Mouse (Mus musculus): ENCODE measurements around the gene Wfdc6b. TPM values are rescaled to one million over a fixed set of nuclear protein-coding genes. Genes with fewer than 3 reads are reported as not detected.

Wfdc6b gene
- polyA plus RNA-seq, 1 experiment from 2014 or later, result not detected

- Histone ChIP-seq H3K4me3 (ENCODE audit: low read depth, low read length) (no peak overlapping the region), H3K27me3 (ENCODE audit: control insufficient read depth, insufficient read depth, low read length) (no peaks in the 10 kb centered on the region), H3K9me3 (ENCODE audit: control insufficient read depth, low read length) (no peaks in the 10 kb centered on the region), H3K27ac (replicated peaks) (no peak overlapping the region), H3K4me1 (replicated peaks; ENCODE audit: control insufficient read depth, insufficient read depth) (no peaks in the 10 kb centered on the region), H3K36me3 (ENCODE audit: control insufficient read depth, insufficient read depth, low read length) (no peaks in the 10 kb centered on the region), H3K9ac (ENCODE audit: low read length) (no peak overlapping the region), H3K4me2 (replicated peaks; ENCODE audit: low read depth) (no peak overlapping the region)
- ATAC-seq (ENCODE audit: low FRiP score, low TSS enrichment), result no peak
- no peak for TF ChIP-seq EP300 (optimal IDR thresholded peaks at IDR 0.05)
- 70% methylated on average over 13 of the region's 13 CpGs for WGBS
- DNase-seq (ENCODE audit: low spot score), result no peak
These were observed 28.8 kb downstream of the Wfdc6b start for GRCm38 (mm10) chr2:164641881-164642673.

GRCm38 (mm10) chr2:164655858-164656257 is 42.5 kb downstream of the Wfdc6b start, which contains the start of gene Wfdc10:
Gene Wfdc10 (plus strand): TSS chr2:164656046.
- DNase-seq (ENCODE audit: low spot score) (peak; percentile 60), ATAC-seq (ENCODE audit: low FRiP score, low TSS enrichment) (no peak)
- Histone ChIP-seq H3K36me3 (ENCODE audit: control insufficient read depth, insufficient read depth, low read length) (no peaks in the 10 kb centered on the region), H3K4me1 (replicated peaks; ENCODE audit: control insufficient read depth, insufficient read depth) (no peaks in the 10 kb centered on the region), H3K9me3 (ENCODE audit: control insufficient read depth, low read length) (no peaks in the 10 kb centered on the region), H3K4me3 (ENCODE audit: low read depth, low read length) (no peak within 1 kb of the TSS), H3K27me3 (ENCODE audit: control insufficient read depth, insufficient read depth, low read length) (no peaks in the 10 kb centered on the region), H3K9ac (ENCODE audit: low read length) (no peak within 1 kb of the TSS), H3K4me2 (replicated peaks; ENCODE audit: low read depth) (no peak within 1 kb of the TSS), H3K27ac (replicated peaks) (no peak within 1 kb of the TSS)
- TF ChIP-seq CTCF (IDR thresholded peaks at IDR 0.05; ENCODE audit: low read depth) (peak; percentile 88), EP300 (optimal IDR thresholded peaks at IDR 0.05) (no peak)
- 13% methylated on average over 11 of the region's 11 CpGs for WGBS

- Histone ChIP-seq H3K9me3 (ENCODE audit: control insufficient read depth, low read length) (no peaks in the 10 kb centered on the region), H3K4me2 (replicated peaks; ENCODE audit: low read depth) (no peak within 1 kb of the TSS), H3K27ac (replicated peaks) (no peak within 1 kb of the TSS), H3K4me3 (ENCODE audit: low read depth, low read length) (no peak within 1 kb of the TSS), H3K27me3 (ENCODE audit: control insufficient read depth, insufficient read depth, low read length) (no peaks in the 10 kb centered on the region), H3K4me1 (replicated peaks; ENCODE audit: control insufficient read depth, insufficient read depth) (no peaks in the 10 kb centered on the region), H3K9ac (ENCODE audit: low read length) (no peak within 1 kb of the TSS), H3K36me3 (ENCODE audit: control insufficient read depth, insufficient read depth, low read length) (no peaks in the 10 kb centered on the region)
- DNase-seq (ENCODE audit: low spot score) (no peak), ATAC-seq (ENCODE audit: low FRiP score, low TSS enrichment) (no peak)
- TF ChIP-seq EP300 (optimal IDR thresholded peaks at IDR 0.05) (no peak), CTCF (IDR thresholded peaks at IDR 0.05; ENCODE audit: low read depth) (no peak)
- WGBS, result 82% methylated on average over 9 of the region's 9 CpGs
These were observed 43.2 kb downstream of the Wfdc6b start, which contains the start of gene Wfdc9 for GRCm38 (mm10) chr2:164656483-164656882. Gene Wfdc9 (minus strand): TSS chr2:164656583.

GRCm38 (mm10) chr2:164664851-164665250 is 51.5 kb downstream of the Wfdc6b start:
- Histone ChIP-seq H3K27me3 (ENCODE audit: control insufficient read depth, insufficient read depth, low read length) (no peaks in the 10 kb centered on the region), H3K4me1 (replicated peaks; ENCODE audit: control insufficient read depth, insufficient read depth) (no peaks in the 10 kb centered on the region), H3K9me3 (ENCODE audit: control insufficient read depth, low read length) (no peaks in the 10 kb centered on the region), H3K9ac (ENCODE audit: low read length) (no peak overlapping the region), H3K27ac (replicated peaks) (no peak overlapping the region), H3K4me3 (ENCODE audit: low read depth, low read length) (no peak overlapping the region), H3K4me2 (replicated peaks; ENCODE audit: low read depth) (no peak overlapping the region), H3K36me3 (ENCODE audit: control insufficient read depth, insufficient read depth, low read length) (no peaks in the 10 kb centered on the region)
- 89% methylated on average over 7 of the region's 7 CpGs for WGBS
- DNase-seq (ENCODE audit: low spot score) (no peak), ATAC-seq (ENCODE audit: low FRiP score, low TSS enrichment) (no peak)
- TF ChIP-seq CTCF (IDR thresholded peaks at IDR 0.05; ENCODE audit: low read depth), result no peak
- TF ChIP-seq EP300 (optimal IDR thresholded peaks at IDR 0.05), result no peak

Other genes with a start within 250 kb of the Wfdc6b start
- gene Slpi, start 224.4 kb upstream of the Wfdc6b start, polyA plus RNA-seq (2015; fragmentation: Nextera tagmentation; extraction: Ambion mirVana), result 4,305 and 4,348 TPM in 2 replicates
- gene Rbpjl, start 210.4 kb upstream of the Wfdc6b start, polyA plus RNA-seq (2015; fragmentation: Nextera tagmentation; extraction: Ambion mirVana), result 0.32 and 0.36 TPM in 2 replicates
- gene Matn4, start 208.4 kb upstream of the Wfdc6b start, polyA plus RNA-seq (2015; fragmentation: Nextera tagmentation; extraction: Ambion mirVana), result 2.0 and 3.1 TPM in 2 replicates
- gene Sdc4, start 169.6 kb upstream of the Wfdc6b start, polyA plus RNA-seq (2015; fragmentation: Nextera tagmentation; extraction: Ambion mirVana), result 133 and 143 TPM in 2 replicates
- 46.9 and 48.6 TPM in 2 replicates for gene Sys1, start 156.6 kb upstream of the Wfdc6b start, polyA plus RNA-seq (2015; fragmentation: Nextera tagmentation; extraction: Ambion mirVana)
- 26.9 and 28.1 TPM in 2 replicates for gene Gm20458, start 152.6 kb upstream of the Wfdc6b start, polyA plus RNA-seq (2015; fragmentation: Nextera tagmentation; extraction: Ambion mirVana)
- not detected in 2 replicates for gene Trp53tg5, start 139.8 kb upstream of the Wfdc6b start, polyA plus RNA-seq (2015; fragmentation: Nextera tagmentation; extraction: Ambion mirVana)
- gene Dbndd2, start 127.4 kb upstream of the Wfdc6b start, polyA plus RNA-seq (2015; fragmentation: Nextera tagmentation; extraction: Ambion mirVana), result 27.3 and 27.8 TPM in 2 replicates
- 53.6 and 54.7 TPM in 2 replicates for gene Pigt, start 116.0 kb upstream of the Wfdc6b start, polyA plus RNA-seq (2015; fragmentation: Nextera tagmentation; extraction: Ambion mirVana)
- 123 and 147 TPM in 2 replicates for gene Wfdc2, start 51.1 kb upstream of the Wfdc6b start, polyA plus RNA-seq (2015; fragmentation: Nextera tagmentation; extraction: Ambion mirVana)
- not detected in 2 replicates for gene Spint3, start 40.1 kb upstream of the Wfdc6b start, polyA plus RNA-seq (2015; fragmentation: Nextera tagmentation; extraction: Ambion mirVana)
- 0.75 and 1.1 TPM in 2 replicates for gene Wfdc6a, start 28.1 kb upstream of the Wfdc6b start, polyA plus RNA-seq (2015; fragmentation: Nextera tagmentation; extraction: Ambion mirVana)
- not detected in 2 replicates for gene Eppin, start 19.9 kb upstream of the Wfdc6b start, polyA plus RNA-seq (2015; fragmentation: Nextera tagmentation; extraction: Ambion mirVana)
- not detected in 2 replicates for gene Wfdc8, start 104 bp downstream of the Wfdc6b start, polyA plus RNA-seq (2015; fragmentation: Nextera tagmentation; extraction: Ambion mirVana)
- gene Wfdc16, start 25.3 kb downstream of the Wfdc6b start, polyA plus RNA-seq (2015; fragmentation: Nextera tagmentation; extraction: Ambion mirVana), result not detected in 2 replicates
- gene Wfdc10, start 42.5 kb downstream of the Wfdc6b start, polyA plus RNA-seq (2015; fragmentation: Nextera tagmentation; extraction: Ambion mirVana), result 12.2 and 12.6 TPM in 2 replicates
- gene Wfdc9, start 43.1 kb downstream of the Wfdc6b start, polyA plus RNA-seq (2015; fragmentation: Nextera tagmentation; extraction: Ambion mirVana), result 0.58 TPM in 1 of 2 replicates, not detected in the other
- gene Wfdc11, start 60.6 kb downstream of the Wfdc6b start, polyA plus RNA-seq (2015; fragmentation: Nextera tagmentation; extraction: Ambion mirVana), result not detected in 2 replicates
- 2.1 and 2.6 TPM in 2 replicates for gene Wfdc13, start 71.6 kb downstream of the Wfdc6b start, polyA plus RNA-seq (2015; fragmentation: Nextera tagmentation; extraction: Ambion mirVana)
- gene Spint4, start 85.0 kb downstream of the Wfdc6b start, polyA plus RNA-seq (2015; fragmentation: Nextera tagmentation; extraction: Ambion mirVana), result not detected in 2 replicates
- not detected in 2 replicates for gene Spint5, start 101.8 kb downstream of the Wfdc6b start, polyA plus RNA-seq (2015; fragmentation: Nextera tagmentation; extraction: Ambion mirVana)
- 1.4 TPM in 2 replicates for gene Wfdc3, start 132.4 kb downstream of the Wfdc6b start, polyA plus RNA-seq (2015; fragmentation: Nextera tagmentation; extraction: Ambion mirVana)
- 38.0 and 39.1 TPM in 2 replicates for gene Dnttip1, start 132.5 kb downstream of the Wfdc6b start, polyA plus RNA-seq (2015; fragmentation: Nextera tagmentation; extraction: Ambion mirVana)
- 74.1 and 104 TPM in 2 replicates for gene Ube2c, start 156.4 kb downstream of the Wfdc6b start, polyA plus RNA-seq (2015; fragmentation: Nextera tagmentation; extraction: Ambion mirVana)
- gene Tnnc2, start 166.4 kb downstream of the Wfdc6b start, polyA plus RNA-seq (2015; fragmentation: Nextera tagmentation; extraction: Ambion mirVana), result 7.0 and 8.5 TPM in 2 replicates
- gene Snx21, start 172.3 kb downstream of the Wfdc6b start, polyA plus RNA-seq (2015; fragmentation: Nextera tagmentation; extraction: Ambion mirVana), result 13.9 and 14.9 TPM in 2 replicates
- gene Acot8, start 191.4 kb downstream of the Wfdc6b start, polyA plus RNA-seq (2015; fragmentation: Nextera tagmentation; extraction: Ambion mirVana), result 39.4 and 43.8 TPM in 2 replicates
- 3.8 and 4.4 TPM in 2 replicates for gene Zswim3, start 191.6 kb downstream of the Wfdc6b start, polyA plus RNA-seq (2015; fragmentation: Nextera tagmentation; extraction: Ambion mirVana)
- 10.1 and 11.4 TPM in 2 replicates for gene Zswim1, start 209.2 kb downstream of the Wfdc6b start, polyA plus RNA-seq (2015; fragmentation: Nextera tagmentation; extraction: Ambion mirVana)
- gene Spata25, start 215.0 kb downstream of the Wfdc6b start, polyA plus RNA-seq (2015; fragmentation: Nextera tagmentation; extraction: Ambion mirVana), result not detected in 2 replicates
- gene Ctsa, start 219.4 kb downstream of the Wfdc6b start, polyA plus RNA-seq (2015; fragmentation: Nextera tagmentation; extraction: Ambion mirVana), result 107 and 114 TPM in 2 replicates
- gene Neurl2, start 219.9 kb downstream of the Wfdc6b start, polyA plus RNA-seq (2015; fragmentation: Nextera tagmentation; extraction: Ambion mirVana), result 4.6 and 5.3 TPM in 2 replicates
- 42.7 and 44.2 TPM in 2 replicates for gene Pltp, start 244.2 kb downstream of the Wfdc6b start, polyA plus RNA-seq (2015; fragmentation: Nextera tagmentation; extraction: Ambion mirVana)

Data from stomach, postnatal 0 days (tissue).